ENCODE assay signal across 8 mouse cellular contexts in the genomic region with DNA sequence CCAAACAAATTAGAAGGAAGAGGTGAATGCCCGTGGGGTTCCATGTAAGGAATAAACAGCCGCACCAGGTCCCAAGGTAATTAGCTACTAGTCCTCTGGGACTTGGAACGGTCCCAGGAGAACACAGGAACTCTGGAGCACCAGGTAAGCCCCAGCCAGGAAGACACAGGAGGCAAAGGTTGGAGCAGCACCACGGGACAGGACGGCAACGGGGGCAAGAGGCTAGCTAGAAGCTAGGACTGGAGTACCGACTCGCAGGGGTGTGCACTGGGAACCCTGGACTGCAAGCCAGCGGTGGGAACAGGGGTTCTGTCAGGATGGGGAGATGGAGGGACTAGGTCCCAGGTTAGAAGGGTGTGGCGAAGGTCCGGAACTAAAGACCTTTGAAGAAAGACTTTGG. TPM values are rescaled to one million over a fixed set of nuclear protein-coding genes. Genes with fewer than 3 reads are reported as not detected.
DNase-seq lines count a peak whose midpoint lies in the region; ATAC-seq lines count a peak whose summit lies in the region.

No protein-coding gene starts in this region.

- WGBS in forebrain, embryonic 12.5 days = 9% methylated on average over 11 of the region's 11 CpGs

- no peak overlapping the region for H3K27ac ChIP-seq in forebrain, embryonic 12.5 days

- ATAC-seq in forebrain, embryonic 12.5 days (ENCODE audit: low FRiP score) = peak; percentile 12
- peak; percentile 4; the same call in 1 of the 2 replicates for ATAC-seq in megakaryocyte-erythroid progenitor cell, adult 5-6 weeks (replicated peaks; ENCODE audit: low FRiP score, low TSS enrichment, poor library complexity, severe bottlenecking)
- no peak for ATAC-seq in monocyte, adult 5-6 weeks (replicated peaks; ENCODE audit: insufficient number of reproducible peaks, low FRiP score, low TSS enrichment, poor library complexity, severe bottlenecking)

- H3K9ac ChIP-seq in forebrain, embryonic 12.5 days = peak overlapping the region; percentile 83

- H3K9me3 ChIP-seq in forebrain, embryonic 12.5 days = no peaks in the 10 kb centered on the region

- peak; percentile 33 to 54 for DNase-seq in lung, adult 18-20 months
- no peak for DNase-seq in lung, postnatal 10 days
- peak; percentile 40 for DNase-seq in adrenal gland, postnatal 14 days
- DNase-seq in kidney, adult 8-10 months = peak; percentile 83 to 89
- DNase-seq in left cerebral cortex, adult 11 months (ENCODE audit: low spot score) = no peak

- H3K4me1 ChIP-seq in forebrain, embryonic 12.5 days = peaks cover 18% of the 10 kb centered on the region

- H3K36me3 ChIP-seq in forebrain, embryonic 12.5 days (replicated peaks) = no peaks in the 10 kb centered on the region

- peak overlapping the region; percentile 84 for H3K4me2 ChIP-seq in forebrain, embryonic 12.5 days

- peak overlapping the region; percentile 81 for H3K4me3 ChIP-seq in forebrain, embryonic 12.5 days (replicated peaks)

- peaks cover 4% of the 10 kb centered on the region; the same call in 1 of the 2 replicates for H3K27me3 ChIP-seq in forebrain, embryonic 12.5 days

RNA-seq across cellular contexts. Expression of a gene that starts 15.2 kb away (rescaled TPM):
- 48.7 and 51.3 TPM in 2 replicates for total RNA-seq in adrenal gland, postnatal 14 days (2021)
- 49.9 and 51.0 TPM in 2 replicates for polyA plus RNA-seq in forebrain, embryonic 12.5 days (2016; fragmentation: Nextera tagmentation; extraction: Ambion mirVana)
- 34.5 and 40.3 TPM in 2 replicates for total RNA-seq in megakaryocyte-erythroid progenitor cell, adult 5-6 weeks (2014; fragmentation: Nextera tagmentation)
- total RNA-seq in megakaryocyte-erythroid progenitor cell, adult 5-6 weeks (2017) = 33.3 and 35.4 TPM in 2 replicates
- 14.1 to 18.0 TPM (median 15.9 TPM) in 3 replicates for total RNA-seq in monocyte, adult 5-6 weeks (2017)

RNA-seq across cellular contexts. Expression of a gene that starts 15.3 kb away (rescaled TPM):
- total RNA-seq in adrenal gland, postnatal 14 days (2021) = 36.5 and 41.0 TPM in 2 replicates
- polyA plus RNA-seq in forebrain, embryonic 12.5 days (2016; fragmentation: Nextera tagmentation; extraction: Ambion mirVana) = 49.6 and 50.6 TPM in 2 replicates
- total RNA-seq in megakaryocyte-erythroid progenitor cell, adult 5-6 weeks (2014; fragmentation: Nextera tagmentation) = 11.6 and 19.0 TPM in 2 replicates
- 4.1 and 9.3 TPM in 2 replicates for total RNA-seq in megakaryocyte-erythroid progenitor cell, adult 5-6 weeks (2017)
- total RNA-seq in monocyte, adult 5-6 weeks (2017) = 24.7 to 50.1 TPM (median 27.2 TPM) in 3 replicates

Comparison
In these comparisons a context has a peak if more than half of its experiments do, and no peak if none do; other contexts are left out.
1. DNase-seq: peak in lung, adult 18-20 months (2 of 2), adrenal gland, postnatal 14 days (single experiment) and kidney, adult 8-10 months (2 of 2); none in lung, postnatal 10 days (single experiment) and left cerebral cortex, adult 11 months (single experiment).